Mouse (Mus musculus) embryo, embryonic 9.5 days (tissue): ENCODE results near the gene Flt3.

Source experiments
- DNase-seq: peaks from one replicate; pipeline ENCODE4 v3.0.0-alpha.2; 2017; ENCODE audit errors: extremely low spot score

The Flt3 gene

DNA sequence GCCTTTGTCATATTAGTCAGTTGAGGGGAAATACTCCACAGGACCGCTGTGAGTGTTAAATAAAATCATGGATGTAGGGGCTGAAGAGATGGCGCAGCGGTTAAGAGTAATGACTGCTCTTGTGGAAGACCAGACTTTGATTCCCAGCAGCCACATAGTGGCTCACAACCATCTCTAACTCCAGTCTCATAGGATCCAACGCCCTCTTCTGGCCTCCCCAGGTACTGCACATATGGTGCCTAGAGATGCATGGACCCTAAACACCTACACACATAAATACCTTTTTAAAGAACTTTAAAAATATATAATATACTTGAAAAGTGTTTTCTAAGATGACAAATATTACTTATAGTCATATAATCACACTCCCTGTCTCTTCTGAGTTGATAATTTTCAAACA is 115.9 kb downstream of the Flt3 start:
- no peak for DNase-seq
